Mouse (Mus musculus): ENCODE measurements around the gene Wipi1.

Wipi1 gene

GRCm38 (mm10) chr11:109583986-109584385, 27.8 kb downstream of the Wipi1 start:
- in situ Hi-C loops (cut with MboI), result loop anchor here (5.0 to 10.0 kb wide), 3 partner anchors 142 to 339 kb away; no protein-coding TSS in a partner anchor

- in situ Hi-C loops (cut with MboI), result loop anchor here (5.0 to 10.0 kb wide), 3 partner anchors 138 to 335 kb away; no protein-coding TSS in a partner anchor
Observed at GRCm38 (mm10) chr11:109579999-109580398, 31.8 kb downstream of the Wipi1 start.

- in situ Hi-C loops (cut with MboI), result no loop called here
Observed at GRCm38 (mm10) chr11:109578536-109578935, 33.2 kb downstream of the Wipi1 start.

GRCm38 (mm10) chr11:109575832-109576231, 35.9 kb downstream of the Wipi1 start:
- in situ Hi-C loops (cut with MboI), result no loop called here

GRCm38 (mm10) chr11:109574604-109575003, 37.2 kb downstream of the Wipi1 start:
- in situ Hi-C loops (cut with MboI), result no loop called here

- in situ Hi-C loops (cut with MboI), result no loop called here
Observed at GRCm38 (mm10) chr11:109572051-109572450, 39.7 kb downstream of the Wipi1 start.

- in situ Hi-C loops (cut with MboI), result no loop called here
Observed at GRCm38 (mm10) chr11:109569809-109570208, 42.0 kb downstream of the Wipi1 start.

- in situ Hi-C loops (cut with MboI), result no loop called here
Observed at GRCm38 (mm10) chr11:109569007-109569618, 42.7 kb downstream of the Wipi1 start.

- in situ Hi-C loops (cut with MboI), result no loop called here
Observed at GRCm38 (mm10) chr11:109564466-109565214, 47.1 kb downstream of the Wipi1 start.

- in situ Hi-C loops (cut with MboI), result no loop called here
Observed at GRCm38 (mm10) chr11:109563708-109564107, 48.1 kb downstream of the Wipi1 start.

GRCm38 (mm10) chr11:109561445-109561844, 50.3 kb downstream of the Wipi1 start:
- in situ Hi-C loops (cut with MboI), result no loop called here

- in situ Hi-C loops (cut with MboI), result no loop called here
Observed at GRCm38 (mm10) chr11:109560793-109561257, 50.9 kb downstream of the Wipi1 start.

- in situ Hi-C loops (cut with MboI), result no loop called here
Observed at GRCm38 (mm10) chr11:109559241-109559640, 52.5 kb downstream of the Wipi1 start.

GRCm38 (mm10) chr11:109557419-109557818, 54.3 kb downstream of the Wipi1 start:
- in situ Hi-C loops (cut with MboI), result no loop called here

- in situ Hi-C loops (cut with MboI), result no loop called here
Observed at GRCm38 (mm10) chr11:109556130-109556529, 55.6 kb downstream of the Wipi1 start.

GRCm38 (mm10) chr11:109554443-109554842, 57.3 kb downstream of the Wipi1 start:
- in situ Hi-C loops (cut with MboI), result no loop called here

GRCm38 (mm10) chr11:109553921-109554320, 57.8 kb downstream of the Wipi1 start:
- in situ Hi-C loops (cut with MboI), result no loop called here

- in situ Hi-C loops (cut with MboI), result no loop called here
Observed at GRCm38 (mm10) chr11:109549599-109550290, 62.0 kb downstream of the Wipi1 start.

GRCm38 (mm10) chr11:109547652-109548051, 64.1 kb downstream of the Wipi1 start:
- in situ Hi-C loops (cut with MboI), result no loop called here

GRCm38 (mm10) chr11:109546305-109547001, 65.3 kb downstream of the Wipi1 start:
- in situ Hi-C loops (cut with MboI), result no loop called here

GRCm38 (mm10) chr11:109545700-109546143, 66.0 kb downstream of the Wipi1 start:
- in situ Hi-C loops (cut with MboI), result no loop called here

GRCm38 (mm10) chr11:109545265-109545664, 66.5 kb downstream of the Wipi1 start:
- in situ Hi-C loops (cut with MboI), result no loop called here

All from mature B cell (primary cell).